ENCODE assay signal across 11 mouse cellular contexts in the genomic region with DNA sequence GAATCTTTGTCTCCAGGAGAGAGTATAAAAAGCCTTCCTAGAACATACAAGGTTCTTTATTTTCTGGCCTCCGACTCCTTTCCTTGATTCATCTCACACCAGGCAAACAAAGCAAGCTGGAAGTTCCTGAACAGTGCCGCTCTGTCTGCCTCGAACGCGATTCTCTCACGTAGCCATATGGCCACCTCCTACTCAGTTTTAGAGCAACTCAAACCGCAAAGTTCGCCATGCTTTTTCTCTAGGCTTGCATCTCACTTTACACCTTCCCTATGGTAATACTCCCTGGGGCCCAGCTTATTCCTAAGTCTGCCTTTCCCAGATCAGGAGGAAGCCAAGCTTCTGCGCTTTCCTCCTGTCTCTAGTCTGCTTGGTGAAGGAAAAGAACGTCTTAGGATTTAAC. TPM values are rescaled to one million over a fixed set of nuclear protein-coding genes. Genes with fewer than 3 reads are reported as not detected.
DNase-seq lines count a peak whose midpoint lies in the region; ATAC-seq and TF ChIP-seq lines count a peak whose summit lies in the region.
"Had no signal": no experiment of that assay in that cellular context is flagged by ENCODE, and none has a peak within 500 bp of the region (broad histone marks: within the 10 kb centered on the region; RNA-seq: fewer than 3 reads in every experiment).

No protein-coding gene starts in this region.

- H3K27me3 ChIP-seq in heart, embryonic 15.5 days = no peaks in the 10 kb centered on the region
- H3K27me3 ChIP-seq in heart, adult 2 months (ENCODE audit: control insufficient read depth, insufficient read depth, low read length) = no peaks in the 10 kb centered on the region
- H3K27me3 ChIP-seq in embryonic facial prominence, embryonic 11.5 days (ENCODE audit: control insufficient read depth, insufficient read depth, low read length) = no peaks in the 10 kb centered on the region
- no peaks in the 10 kb centered on the region for H3K27me3 ChIP-seq in hindbrain, embryonic 13.5 days
- no peaks in the 10 kb centered on the region for H3K27me3 ChIP-seq in limb, embryonic 14.5 days (ENCODE audit: control insufficient read depth, insufficient read depth, low read length)
- no peaks in the 10 kb centered on the region for H3K27me3 ChIP-seq in stomach, postnatal 0 days (ENCODE audit: control insufficient read depth, insufficient read depth, low read length)

- intact Hi-C loops in heart, adult 2 months (cut with DNase I) = loop anchor here (10.0 kb wide), 1 partner anchor 130 kb away; no protein-coding TSS in a partner anchor

- no peak for TF ChIP-seq POLR2A in heart, adult 2 months (IDR thresholded peaks at IDR 0.05; ENCODE audit: insufficient read depth, low read depth, low read length)
- TF ChIP-seq POLR2A in limb, embryonic 14.5 days (IDR thresholded peaks at IDR 0.05; ENCODE audit: borderline replicate concordance, extremely low read depth, insufficient read depth, insufficient read length) = no peak

- H3K36me3 ChIP-seq in heart, embryonic 15.5 days = no peaks in the 10 kb centered on the region
- H3K36me3 ChIP-seq in heart, adult 2 months (ENCODE audit: control insufficient read depth, insufficient read depth, low read length) = no peaks in the 10 kb centered on the region
- no peaks in the 10 kb centered on the region for H3K36me3 ChIP-seq in embryonic facial prominence, embryonic 11.5 days (replicated peaks; ENCODE audit: control insufficient read depth, insufficient read depth, low read depth, low read length)
- no peaks in the 10 kb centered on the region for H3K36me3 ChIP-seq in hindbrain, embryonic 13.5 days
- no peaks in the 10 kb centered on the region for H3K36me3 ChIP-seq in limb, embryonic 14.5 days (ENCODE audit: control insufficient read depth, insufficient read depth, low read length)
- no peaks in the 10 kb centered on the region for H3K36me3 ChIP-seq in stomach, postnatal 0 days (ENCODE audit: control insufficient read depth, insufficient read depth, low read length)

- ATAC-seq in heart, embryonic 15.5 days (replicated peaks; ENCODE audit: insufficient number of reproducible peaks, insufficient read depth, low FRiP score, low read depth) = no peak
- no peak for ATAC-seq in embryonic facial prominence, embryonic 11.5 days (replicated peaks; ENCODE audit: insufficient number of reproducible peaks, low FRiP score, low TSS enrichment, low read depth)
- ATAC-seq in hindbrain, embryonic 13.5 days (ENCODE audit: low FRiP score) = no peak
- ATAC-seq in limb, embryonic 14.5 days (ENCODE audit: low FRiP score, low read depth) = no peak
- no peak for ATAC-seq in stomach, postnatal 0 days (ENCODE audit: low FRiP score, low TSS enrichment)

- H3K27ac ChIP-seq in heart, embryonic 15.5 days = peak overlapping the region; percentile 37; the same call in 1 of the 2 replicates
- no peak overlapping the region for H3K27ac ChIP-seq in heart, adult 2 months
- no peak overlapping the region for H3K27ac ChIP-seq in embryonic facial prominence, embryonic 11.5 days (replicated peaks; ENCODE audit: low read depth, low read length)
- H3K27ac ChIP-seq in hindbrain, embryonic 13.5 days = no peak overlapping the region
- H3K27ac ChIP-seq in limb, embryonic 14.5 days (replicated peaks; ENCODE audit: low read depth, low read length) = 0 out of 2 replicates have a peak overlapping the region, but pooled peaks have one; percentile 33
- H3K27ac ChIP-seq in stomach, postnatal 0 days (replicated peaks) = no peak overlapping the region

- no peaks in the 10 kb centered on the region for H3K79me2 ChIP-seq in heart, adult 2 months (replicated peaks; ENCODE audit: control insufficient read depth, insufficient read depth, low read length)

- no peak for DNase-seq in heart, adult 2 months
- peak; percentile 7 for DNase-seq in embryonic facial prominence, embryonic 11.5 days (ENCODE audit: low spot score)
- no peak for DNase-seq in limb, embryonic 14.5 days (ENCODE audit: low spot score)
- DNase-seq in stomach, postnatal 0 days (ENCODE audit: low spot score) = no peak
- no peak for DNase-seq in urinary bladder, adult 2 months (ENCODE audit: low spot score)
- DNase-seq in testis, postnatal 14 days (ENCODE audit: low spot score) = no peak
- DNase-seq: kidney, adult 18-20 months; lung, postnatal 14 days; thymus, adult 2 months had no signal

- H3K4me2 ChIP-seq in heart, embryonic 15.5 days = peak overlapping the region; percentile 47
- peak overlapping the region; percentile 10; the same call in 1 of the 2 replicates for H3K4me2 ChIP-seq in embryonic facial prominence, embryonic 11.5 days (ENCODE audit: low read depth, low read length)
- H3K4me2 ChIP-seq in hindbrain, embryonic 13.5 days = peak overlapping the region; percentile 8; the same call in 1 of the 2 replicates
- H3K4me2 ChIP-seq in limb, embryonic 14.5 days (replicated peaks; ENCODE audit: low read depth, low read length, severe bottlenecking) = peak overlapping the region; percentile 27
- H3K4me2 ChIP-seq in stomach, postnatal 0 days (replicated peaks; ENCODE audit: low read depth) = no peak overlapping the region

- no peak for TF ChIP-seq EP300 in heart, adult 2 months (IDR thresholded peaks at IDR 0.05; ENCODE audit: insufficient read depth, low read depth, low read length)
- TF ChIP-seq EP300 in stomach, postnatal 0 days (optimal IDR thresholded peaks at IDR 0.05) = no peak

- H3K9me3 ChIP-seq in heart, embryonic 15.5 days (replicated peaks) = no peaks in the 10 kb centered on the region
- H3K9me3 ChIP-seq in embryonic facial prominence, embryonic 11.5 days (replicated peaks; ENCODE audit: control insufficient read depth, low read length) = no peaks in the 10 kb centered on the region
- no peaks in the 10 kb centered on the region for H3K9me3 ChIP-seq in hindbrain, embryonic 13.5 days
- H3K9me3 ChIP-seq in limb, embryonic 14.5 days (ENCODE audit: control insufficient read depth, low read length) = no peaks in the 10 kb centered on the region
- H3K9me3 ChIP-seq in stomach, postnatal 0 days (ENCODE audit: control insufficient read depth, low read length) = no peaks in the 10 kb centered on the region

- 0 out of 2 replicates have a peak, but pooled peaks cover 6% of the 10 kb centered on the region for H3K4me1 ChIP-seq in heart, embryonic 15.5 days (replicated peaks)
- H3K4me1 ChIP-seq in heart, adult 2 months (ENCODE audit: control insufficient read depth, insufficient read depth, low read length) = no peaks in the 10 kb centered on the region
- no peaks in the 10 kb centered on the region for H3K4me1 ChIP-seq in embryonic facial prominence, embryonic 11.5 days (ENCODE audit: control insufficient read depth, insufficient read depth, low read length)
- 0 out of 2 replicates have a peak, but pooled peaks cover 7% of the 10 kb centered on the region for H3K4me1 ChIP-seq in hindbrain, embryonic 13.5 days (replicated peaks)
- no peaks in the 10 kb centered on the region for H3K4me1 ChIP-seq in limb, embryonic 14.5 days (ENCODE audit: control insufficient read depth, insufficient read depth, low read length)
- H3K4me1 ChIP-seq in stomach, postnatal 0 days (replicated peaks; ENCODE audit: control insufficient read depth, insufficient read depth) = no peaks in the 10 kb centered on the region

- H3K9ac ChIP-seq in heart, embryonic 15.5 days = no peak overlapping the region
- H3K9ac ChIP-seq in heart, adult 2 months (ENCODE audit: low read depth, low read length) = no peak overlapping the region
- no peak overlapping the region for H3K9ac ChIP-seq in embryonic facial prominence, embryonic 11.5 days (replicated peaks; ENCODE audit: low read length)
- H3K9ac ChIP-seq in hindbrain, embryonic 13.5 days = no peak overlapping the region
- no peak overlapping the region for H3K9ac ChIP-seq in limb, embryonic 14.5 days (ENCODE audit: low read depth, low read length, severe bottlenecking)
- no peak overlapping the region for H3K9ac ChIP-seq in stomach, postnatal 0 days (ENCODE audit: low read length)

- H3K4me3 ChIP-seq in heart, embryonic 15.5 days = peak overlapping the region; percentile 23; the same call in 1 of the 2 replicates
- H3K4me3 ChIP-seq in heart, adult 2 months = no peak overlapping the region
- no peak overlapping the region for H3K4me3 ChIP-seq in embryonic facial prominence, embryonic 11.5 days (ENCODE audit: low read depth, low read length)
- no peak overlapping the region for H3K4me3 ChIP-seq in hindbrain, embryonic 13.5 days
- H3K4me3 ChIP-seq in limb, embryonic 14.5 days (replicated peaks; ENCODE audit: low read length) = peak overlapping the region; percentile 11; the same call in 1 of the 2 replicates
- H3K4me3 ChIP-seq in stomach, postnatal 0 days (ENCODE audit: low read depth, low read length) = no peak overlapping the region

- TF ChIP-seq CTCF in heart, adult 2 months (IDR thresholded peaks at IDR 0.05) = no peak
- TF ChIP-seq CTCF in stomach, postnatal 0 days (IDR thresholded peaks at IDR 0.05; ENCODE audit: low read depth) = no peak

- 42% methylated on average over 10 of the region's 10 CpGs for WGBS in heart, embryonic 15.5 days
- WGBS in heart, adult 2 months = 50% methylated on average over 10 of the region's 10 CpGs
- 38% methylated on average over 10 of the region's 10 CpGs for WGBS in embryonic facial prominence, embryonic 11.5 days
- WGBS in hindbrain, embryonic 13.5 days = 53% methylated on average over 10 of the region's 10 CpGs
- 50% methylated on average over 10 of the region's 10 CpGs for WGBS in limb, embryonic 14.5 days
- 40% methylated on average over 10 of the region's 10 CpGs for WGBS in stomach, postnatal 0 days

RNA-seq across cellular contexts. Expression of gene Clcn5, which starts 4.0 kb away (rescaled TPM):
- 11.4 and 13.7 TPM in 2 replicates for polyA plus RNA-seq in heart, embryonic 15.5 days (2015; fragmentation: Nextera tagmentation; extraction: Ambion mirVana)
- 1 to 10 TPM; 2.9 to 3.7 TPM for total RNA-seq in heart, adult 2 months (2021)
- polyA plus RNA-seq in heart, adult 2 months (2012; rRNA removed) = 0.68 and 1.6 TPM in 2 replicates
- 21.4 and 23.8 TPM in 2 replicates for polyA plus RNA-seq in embryonic facial prominence, embryonic 11.5 days (2014; fragmentation: Nextera tagmentation; extraction: Ambion mirVana)
- polyA plus RNA-seq in hindbrain, embryonic 13.5 days (2015; fragmentation: Nextera tagmentation; extraction: Ambion mirVana) = 7.5 and 7.6 TPM in 2 replicates
- polyA plus RNA-seq in limb, embryonic 14.5 days (2012; rRNA removed) = 29.3 and 31.7 TPM in 2 replicates
- polyA plus RNA-seq in limb, embryonic 14.5 days (2014; fragmentation: Nextera tagmentation; extraction: Ambion mirVana) = 31.0 and 36.1 TPM in 2 replicates
- polyA plus RNA-seq in stomach, postnatal 0 days (2015; fragmentation: Nextera tagmentation; extraction: Ambion mirVana) = 4.1 and 5.1 TPM in 2 replicates
- polyA plus RNA-seq in urinary bladder, adult 2 months (2012; rRNA removed) = 8.1 and 9.0 TPM in 2 replicates

Comparison
In these comparisons a context has a peak if more than half of its experiments do, and no peak if none do; other contexts are left out.
1. H3K27ac ChIP-seq: peak in heart, embryonic 15.5 days (single experiment) and limb, embryonic 14.5 days (single experiment); none in heart, adult 2 months (single experiment), embryonic facial prominence, embryonic 11.5 days (single experiment), hindbrain, embryonic 13.5 days (single experiment) and stomach, postnatal 0 days (single experiment).
2. H3K4me3 ChIP-seq: peak in heart, embryonic 15.5 days (single experiment) and limb, embryonic 14.5 days (single experiment); none in heart, adult 2 months (single experiment), embryonic facial prominence, embryonic 11.5 days (single experiment), hindbrain, embryonic 13.5 days (single experiment) and stomach, postnatal 0 days (single experiment).